Mouse (Mus musculus) myocyte (in vitro differentiated cells): ENCODE measurements around the gene H2-Oa. TPM values are rescaled to one million over a fixed set of nuclear protein-coding genes. Genes with fewer than 3 reads are reported as not detected.

Experiments
- H3K27me3 ChIP-seq: one replicate; pipeline ENCODE4 v1.6.1; 2011; ENCODE audit not compliant: control insufficient read depth, insufficient read depth, insufficient read length
- H3K36me3 ChIP-seq: one replicate; pipeline ENCODE4 v1.6.1; 2011; ENCODE audit not compliant: control insufficient read depth, insufficient read depth
- H3K4me2 ChIP-seq: one replicate; pipeline ENCODE4 v1.6.1; 2011; ENCODE audit warnings: low read depth, control low read depth
- H3K4me3 ChIP-seq: one replicate; pipeline ENCODE4 v1.5.1; 2011; ENCODE audit warnings: mild to moderate bottlenecking, control low read depth, moderate library complexity
- H3K79me2 ChIP-seq: one replicate; pipeline ENCODE4 v1.6.1; 2011; ENCODE audit not compliant: control insufficient read depth, insufficient read depth
- H3ac ChIP-seq: one replicate; pipeline ENCODE4 v1.6.1; 2011; ENCODE audit not compliant: control insufficient read depth, insufficient read length
- CEBPB ChIP-seq: IDR thresholded peaks from 2 replicates; pipeline ENCODE4 v1.6.1; 2011; ENCODE audit warnings: mild to moderate bottlenecking, moderate library complexity; ENCODE audit not compliant: poor library complexity, insufficient read depth, severe bottlenecking
- E2F4 ChIP-seq: IDR thresholded peaks from one replicate; pipeline ENCODE4 v1.6.1; 2011; ENCODE audit warnings: mild to moderate bottlenecking, control low read depth, moderate library complexity; ENCODE audit not compliant: insufficient read depth
- MAX ChIP-seq: IDR thresholded peaks from one replicate; pipeline ENCODE4 v1.6.1; 2011; ENCODE audit warnings: low read depth, mild to moderate bottlenecking, control low read depth
- MYOD1 ChIP-seq, 3 experiments: IDR thresholded peaks; one replicate each; pipeline ENCODE4 v1.6.1; 2011; ENCODE audit warnings: control low read depth in 2 of 3, low read depth in 2 of 3, mild to moderate bottlenecking in 2 of 3, moderate library complexity in 1 of 3; ENCODE audit not compliant: insufficient read length in 2 of 3, control insufficient read depth in 1 of 3
- MYOG ChIP-seq, 3 experiments: IDR thresholded peaks; one replicate each; pipeline ENCODE4 v1.6.1; 2011; ENCODE audit warnings: control low read depth in 2 of 3, low read depth in 2 of 3, mild to moderate bottlenecking in 2 of 3; ENCODE audit not compliant: insufficient read length in 2 of 3, control insufficient read depth in 1 of 3, insufficient read depth in 1 of 3
- POLR2A ChIP-seq: IDR thresholded peaks from one replicate; pipeline ENCODE4 v1.6.1; 2011; ENCODE audit warnings: low read depth, mild to moderate bottlenecking, control low read depth, moderate library complexity; ENCODE audit not compliant: insufficient read length
- POLR2AphosphoS2 ChIP-seq: IDR thresholded peaks from one replicate; pipeline ENCODE4 v1.6.1; 2011; ENCODE audit warnings: low read depth, control low read depth; ENCODE audit not compliant: insufficient read length
- REST ChIP-seq: IDR thresholded peaks from one replicate; pipeline ENCODE4 v1.6.1; 2011; ENCODE audit warnings: mild to moderate bottlenecking, control low read depth, moderate library complexity; ENCODE audit not compliant: insufficient read depth, insufficient read length
- SRF ChIP-seq: IDR thresholded peaks from one replicate; pipeline ENCODE4 v1.6.1; 2011; ENCODE audit warnings: low read depth; ENCODE audit not compliant: control insufficient read depth, insufficient read length
- TCF12 ChIP-seq: IDR thresholded peaks from one replicate; pipeline ENCODE4 v1.6.1; 2011; ENCODE audit warnings: mild to moderate bottlenecking, control low read depth; ENCODE audit not compliant: poor library complexity, insufficient read depth, severe bottlenecking
- TCF3 ChIP-seq: IDR thresholded peaks from one replicate; pipeline ENCODE4 v1.6.1; 2011; ENCODE audit warnings: low read depth, control low read depth; ENCODE audit not compliant: insufficient read length
- USF1 ChIP-seq: IDR thresholded peaks from one replicate; pipeline ENCODE4 v1.6.1; 2011; ENCODE audit warnings: low read depth, mild to moderate bottlenecking, control low read depth, moderate library complexity
- polyA plus RNA-seq: library from polyadenylated mRNA; unstranded; fragments of >200 nt; fragmentation: generic; extraction: Trizol; gene quantifications from one replicate; pipeline ENCODE4 v1.2.1, GENCODE M21; 2012; ENCODE audit warnings: missing spikeins

Gene H2-Oa
- polyA plus RNA-seq = 0.07 TPM

DNA sequence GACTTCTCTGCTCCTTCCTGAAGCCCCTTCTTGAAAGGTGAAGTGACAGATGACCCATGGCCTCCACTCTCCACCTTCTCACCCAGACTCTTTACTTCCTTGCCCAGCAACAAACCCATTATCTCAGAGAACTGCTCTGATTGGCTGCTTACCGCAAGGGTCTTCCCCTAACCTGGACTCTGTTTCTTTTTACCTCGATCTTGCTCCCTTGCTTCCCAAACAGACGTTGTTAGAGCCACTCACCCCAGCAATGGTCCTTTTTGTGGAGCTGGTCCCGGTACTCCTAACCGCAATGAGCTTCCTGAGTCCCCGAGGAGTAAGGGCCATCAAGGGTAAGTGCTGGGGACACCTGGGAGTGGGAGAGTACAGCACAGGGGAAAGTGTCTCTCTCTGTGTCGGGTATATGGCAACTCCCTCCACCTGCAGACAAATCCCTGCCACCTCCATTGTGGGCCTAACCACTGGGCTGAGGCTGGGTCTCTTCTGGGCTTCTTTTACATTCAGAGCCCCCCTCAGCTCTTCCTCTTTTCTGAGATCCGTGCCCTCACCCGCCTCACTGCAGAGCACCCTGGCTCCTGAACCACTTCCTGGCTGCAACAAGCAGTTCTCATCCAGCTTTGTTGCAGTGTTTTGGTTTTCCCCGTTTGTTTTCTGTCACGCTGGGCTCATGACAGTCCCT lies at the start of gene H2-Oa:
H2-Oa (plus strand) TSS at position 144 of the 679 bp plus-strand sequence.
- TF ChIP-seq MYOG (IDR thresholded peaks at IDR 0.05; ENCODE audit: control insufficient read depth in 1 of 3, insufficient read depth in 1 of 3, insufficient read length in 2 of 3, low read depth in 2 of 3) = no peak
- no peak for TF ChIP-seq USF1
- TF ChIP-seq POLR2A = no peak
- TF ChIP-seq SRF = no peak
- no peaks in the 10 kb centered on the region for H3K79me2 ChIP-seq
- no peak within 1 kb of the TSS for H3K4me3 ChIP-seq
- H3K27me3 ChIP-seq = no peaks in the 10 kb centered on the region
- H3K36me3 ChIP-seq = no peaks in the 10 kb centered on the region
- H3ac ChIP-seq = no peak within 1 kb of the TSS
- peak within 1 kb of the TSS; percentile 18 for H3K4me2 ChIP-seq

DNA sequence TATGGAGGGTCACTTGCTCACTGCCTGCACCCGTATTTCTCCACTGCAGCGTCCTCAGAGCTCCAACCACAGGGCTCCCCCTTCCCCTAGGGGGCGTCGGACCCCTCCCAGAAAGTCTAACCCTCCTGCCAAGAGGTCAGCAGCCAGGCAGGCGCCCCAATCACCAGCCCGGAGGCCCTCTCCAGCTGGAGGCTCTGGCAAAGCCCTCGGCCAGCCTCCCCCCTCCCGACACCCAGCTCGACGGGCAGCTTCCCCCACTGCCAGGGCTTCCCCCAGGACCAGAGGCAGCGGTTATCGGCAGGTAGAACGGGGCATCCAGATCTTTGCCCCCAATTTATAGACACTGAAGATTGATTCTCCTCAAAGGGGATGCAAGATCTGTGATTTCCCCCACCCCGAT lies 46.2 kb upstream of the H2-Oa start:
- Histone ChIP-seq H3K4me2 (no peak overlapping the region), H3ac (no peak overlapping the region), H3K79me2 (no peaks in the 10 kb centered on the region), H3K36me3 (no peaks in the 10 kb centered on the region), H3K4me3 (no peak overlapping the region), H3K27me3 (no peaks in the 10 kb centered on the region)
- no peak for TF ChIP-seq POLR2AphosphoS2
- TF ChIP-seq POLR2A = no peak
- TF ChIP-seq CEBPB = no peak
- no peak for TF ChIP-seq USF1
- no peak for TF ChIP-seq MYOG (IDR thresholded peaks at IDR 0.05; ENCODE audit: control insufficient read depth in 1 of 3, insufficient read depth in 1 of 3, insufficient read length in 2 of 3, low read depth in 2 of 3)
- TF ChIP-seq E2F4 = no peak
- no peak for TF ChIP-seq SRF
- TF ChIP-seq REST = no peak
- no peak for TF ChIP-seq TCF12
- no peak for TF ChIP-seq MAX
- TF ChIP-seq MYOD1 (IDR thresholded peaks at IDR 0.05; ENCODE audit: control insufficient read depth in 1 of 3, insufficient read length in 2 of 3, low read depth in 2 of 3) = no peak
- no peak for TF ChIP-seq TCF3

DNA sequence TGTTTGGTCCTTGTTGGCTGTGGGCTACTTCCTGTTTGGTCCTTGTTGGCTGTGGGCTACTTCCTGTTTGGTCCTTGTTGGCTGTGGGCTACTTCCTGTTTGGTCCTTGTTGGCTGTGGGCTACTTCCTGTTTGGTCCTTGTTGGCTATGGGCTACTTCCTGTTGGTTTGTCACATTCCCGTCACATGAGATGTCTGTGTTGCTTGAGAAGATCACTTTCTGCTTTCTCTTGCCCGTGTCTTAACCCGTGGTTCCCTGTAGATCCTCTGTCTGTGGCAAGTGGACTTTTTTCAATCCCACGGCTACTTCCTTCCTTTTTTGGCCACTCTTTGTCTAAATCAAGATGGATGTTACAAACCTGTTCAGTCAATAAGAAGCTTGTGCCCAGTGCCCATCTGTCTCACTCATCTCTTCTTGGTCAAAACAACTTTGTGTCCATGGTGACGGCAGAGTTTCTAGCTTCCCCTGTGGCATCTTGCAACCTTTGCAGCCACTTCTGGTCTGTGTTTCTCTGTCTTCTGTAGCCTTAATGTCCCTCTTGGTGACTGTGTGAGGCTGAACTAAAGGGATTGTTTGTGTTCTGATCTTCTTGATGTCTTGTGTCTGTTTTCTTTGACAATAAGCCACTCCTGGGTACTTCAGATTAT lies 44.6 kb upstream of the H2-Oa start:
- Histone ChIP-seq H3ac (no peak overlapping the region), H3K36me3 (no peaks in the 10 kb centered on the region), H3K4me3 (no peak overlapping the region), H3K27me3 (no peaks in the 10 kb centered on the region), H3K79me2 (no peaks in the 10 kb centered on the region), H3K4me2 (no peak overlapping the region)
- TF ChIP-seq CEBPB (no peak), POLR2AphosphoS2 (no peak), E2F4 (no peak), POLR2A (no peak), MAX (no peak), MYOD1 (IDR thresholded peaks at IDR 0.05; ENCODE audit: control insufficient read depth in 1 of 3, insufficient read length in 2 of 3, low read depth in 2 of 3) (no peak), REST (no peak), TCF12 (no peak), USF1 (no peak), MYOG (IDR thresholded peaks at IDR 0.05; ENCODE audit: control insufficient read depth in 1 of 3, insufficient read depth in 1 of 3, insufficient read length in 2 of 3, low read depth in 2 of 3) (no peak), SRF (no peak), TCF3 (no peak)

DNA sequence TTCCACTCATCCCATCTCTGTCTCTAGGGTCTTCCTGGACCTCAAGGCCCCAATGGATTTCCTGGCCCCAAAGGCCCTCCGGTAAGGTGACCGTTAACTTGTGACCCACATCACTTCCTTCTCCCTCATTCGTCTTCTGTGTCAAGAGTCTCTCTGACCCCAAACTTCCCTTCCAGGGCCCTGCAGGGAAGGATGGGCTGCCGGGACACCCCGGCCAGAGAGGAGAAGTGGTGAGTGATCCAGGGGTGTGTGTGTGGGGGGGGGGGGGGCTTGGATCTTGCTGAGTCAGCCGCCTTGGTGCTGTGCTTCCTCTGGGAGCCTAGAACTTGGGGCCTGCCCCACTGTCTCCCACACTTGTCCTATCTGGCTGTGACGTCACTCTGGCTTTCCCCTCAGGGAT lies 34.9 kb upstream of the H2-Oa start:
- Histone ChIP-seq H3K4me2 (no peak overlapping the region), H3K79me2 (no peaks in the 10 kb centered on the region), H3K27me3 (no peaks in the 10 kb centered on the region), H3K36me3 (no peaks in the 10 kb centered on the region), H3K4me3 (no peak overlapping the region), H3ac (no peak overlapping the region)
- TF ChIP-seq USF1 = no peak
- TF ChIP-seq E2F4 = no peak
- no peak for TF ChIP-seq MYOD1 (IDR thresholded peaks at IDR 0.05; ENCODE audit: control insufficient read depth in 1 of 3, insufficient read length in 2 of 3, low read depth in 2 of 3)
- no peak for TF ChIP-seq POLR2AphosphoS2
- no peak for TF ChIP-seq TCF3
- no peak for TF ChIP-seq TCF12
- TF ChIP-seq POLR2A = no peak
- TF ChIP-seq CEBPB = no peak
- TF ChIP-seq SRF = no peak
- no peak for TF ChIP-seq MYOG (IDR thresholded peaks at IDR 0.05; ENCODE audit: control insufficient read depth in 1 of 3, insufficient read depth in 1 of 3, insufficient read length in 2 of 3, low read depth in 2 of 3)
- TF ChIP-seq REST = no peak
- TF ChIP-seq MAX = no peak
